Mouse (Mus musculus) small intestine, adult 2 months (tissue): ENCODE measurements around the gene Supt3.

Experiments
- CTCF ChIP-seq: fragments of 200-500 bp; IDR thresholded peaks from 2 replicates; pipeline ENCODE4 v1.5.1; 2012; ENCODE audit warnings: low read depth, mild to moderate bottlenecking, control low read depth, inconsistent platforms, low read length, moderate library complexity, mixed read lengths; ENCODE audit not compliant: insufficient replicate concordance, insufficient read length; ENCODE audit errors: extremely low read depth
- POLR2A ChIP-seq: fragments of 200-500 bp; IDR thresholded peaks from 2 replicates; pipeline ENCODE4 v1.6.1; 2012; ENCODE audit warnings: low read depth, mild to moderate bottlenecking, control low read depth, inconsistent platforms, low read length, moderate library complexity

- TF ChIP-seq CTCF (no peak), POLR2A (no peak)
Observed at GRCm38 (mm10) chr17:45016746-45017145, 239.8 kb downstream of the Supt3 start.
